Mouse (Mus musculus) liver, embryonic 15.5 days (tissue): ENCODE results near the gene Cacna2d2. TPM values are rescaled to one million over a fixed set of nuclear protein-coding genes. Genes with fewer than 3 reads are reported as not detected.
A peak's percentile ranks its signal among the peaks of the same experiment; 100 is the strongest.

ENCODE experiments used
- ATAC-seq: fragments of 200-750 bp; cut with Nextera tagmentation; 2 replicates; pipeline ENCODE4 v1.8.0; 2017; ENCODE audit warnings: moderate number of reproducible peaks, mild to moderate bottlenecking, moderate library complexity; ENCODE audit not compliant: insufficient read depth
- H3K27ac ChIP-seq: fragments of 300-500 bp; sonication (generic); replicated peaks from 2 replicates; pipeline ENCODE4 v1.5.1; 2015; ENCODE audit warnings: mild to moderate bottlenecking, inconsistent platforms
- H3K27me3 ChIP-seq: fragments of 300-500 bp; sonication (generic); 2 replicates; pipeline ENCODE4 v1.6.1; 2015; ENCODE audit warnings: mild to moderate bottlenecking, inconsistent platforms
- H3K36me3 ChIP-seq: fragments of 300-500 bp; sonication (generic); replicated peaks from 2 replicates; pipeline ENCODE4 v1.6.1; 2015; ENCODE audit warnings: moderate library complexity, mild to moderate bottlenecking, inconsistent platforms
- H3K4me1 ChIP-seq: fragments of 300-500 bp; sonication (generic); replicated peaks from 2 replicates; pipeline ENCODE4 v1.6.1; 2015; ENCODE audit warnings: inconsistent platforms
- H3K4me2 ChIP-seq: fragments of 300-500 bp; sonication (generic); 2 replicates; pipeline ENCODE4 v1.6.1; 2015; ENCODE audit warnings: moderate library complexity, mild to moderate bottlenecking, inconsistent platforms
- H3K4me3 ChIP-seq: fragments of 300-500 bp; sonication (generic); replicated peaks from 2 replicates; pipeline ENCODE4 v1.5.1; 2015; ENCODE audit warnings: mild to moderate bottlenecking, inconsistent platforms
- H3K9ac ChIP-seq: fragments of 300-500 bp; sonication (generic); 2 replicates; pipeline ENCODE4 v1.6.1; 2015; ENCODE audit warnings: moderate library complexity, mild to moderate bottlenecking, inconsistent platforms
- H3K9me3 ChIP-seq: fragments of 300-500 bp; sonication (generic); replicated peaks from 2 replicates; pipeline ENCODE4 v1.6.1; 2016; ENCODE audit warnings: inconsistent platforms
- WGBS: fragments of 180-500 bp; shearing (Covaris S2); methylation state at CpG from one replicate; pipeline ENCODE4 v1.1.7; 2015; ENCODE audit warnings: mixed read lengths; ENCODE audit not compliant: insufficient replicate concordance; 5-methylcytosine and 5-hydroxymethylcytosine counted together
- polyA plus RNA-seq: library from polyadenylated mRNA; unstranded; fragments of >200 nt; fragmentation: Nextera tagmentation; extraction: Ambion mirVana; gene quantifications from 2 replicates; pipeline ENCODE4 v1.2.1, GENCODE M21; 2015

Gene Cacna2d2
- polyA plus RNA-seq, 1 experiment from 2014 or later, result 0.02 TPM

GRCm38 (mm10) chr9:107375451-107375850 lies 24.0 kb upstream of the Cacna2d2 start:
- Histone ChIP-seq H3K9ac (no peak overlapping the region), H3K4me3 (no peak overlapping the region), H3K27me3 (peaks cover 71% of the 10 kb centered on the region), H3K4me2 (peak overlapping the region; percentile 37; the same call in 1 of the 2 replicates), H3K27ac (no peak overlapping the region), H3K4me1 (peaks cover 54% of the 10 kb centered on the region), H3K9me3 (no peaks in the 10 kb centered on the region), H3K36me3 (no peaks in the 10 kb centered on the region)
- ATAC-seq, result no peak
- WGBS, result 23% methylated on average over 5 of the region's 5 CpGs

DNA sequence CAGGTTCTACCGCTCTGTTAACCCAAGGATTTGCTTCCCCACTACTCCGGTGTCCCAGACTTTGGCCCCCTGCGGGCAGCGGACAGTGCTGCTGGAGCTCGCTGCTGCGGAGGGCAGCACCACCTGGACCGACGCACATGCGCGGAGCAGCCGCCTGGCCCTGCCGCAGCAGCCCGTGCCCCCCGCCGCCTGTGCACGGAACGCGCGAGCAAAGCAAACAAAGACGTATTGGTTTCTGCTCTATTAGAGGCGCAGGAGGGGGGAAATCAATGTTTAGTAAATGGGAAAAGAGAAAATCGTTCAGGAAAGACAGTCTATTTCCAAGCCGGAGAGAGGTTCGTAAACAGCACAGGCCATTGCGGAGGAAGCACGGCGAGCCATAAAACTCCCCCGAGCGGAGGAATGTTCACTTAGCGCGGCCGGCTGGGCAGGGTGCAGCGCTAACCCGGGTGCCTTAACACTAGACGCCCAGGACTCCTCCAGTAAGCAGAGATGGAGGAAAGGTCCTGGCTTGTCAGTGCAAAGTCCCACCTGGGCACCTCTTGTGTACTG lies 21.4 kb upstream of the Cacna2d2 start:
- 2% methylated on average over 35 of the region's 35 CpGs for WGBS
- Histone ChIP-seq H3K27ac (no peak overlapping the region), H3K4me2 (peak overlapping the region; percentile 35), H3K9ac (no peak overlapping the region), H3K36me3 (no peaks in the 10 kb centered on the region), H3K4me1 (peaks cover 30% of the 10 kb centered on the region), H3K9me3 (no peaks in the 10 kb centered on the region), H3K4me3 (0 out of 2 replicates have a peak overlapping the region, but pooled peaks have one; percentile 1), H3K27me3 (peaks cover 97% of the 10 kb centered on the region)
- ATAC-seq, result no peak

- Histone ChIP-seq H3K36me3 (no peaks in the 10 kb centered on the region), H3K9ac (no peak overlapping the region), H3K9me3 (no peaks in the 10 kb centered on the region), H3K4me1 (0 out of 2 replicates have a peak, but pooled peaks cover 4% of the 10 kb centered on the region), H3K27ac (no peak overlapping the region), H3K27me3 (peaks cover 99% of the 10 kb centered on the region), H3K4me3 (no peak overlapping the region), H3K4me2 (no peak overlapping the region)
- WGBS, result 11% methylated on average over 8 of the region's 8 CpGs
- no peak for ATAC-seq
Measured at GRCm38 (mm10) chr9:107381723-107382122, 17.7 kb upstream of the Cacna2d2 start.

GRCm38 (mm10) chr9:107384396-107384795 lies 15.0 kb upstream of the Cacna2d2 start:
- Histone ChIP-seq H3K9ac (no peak overlapping the region), H3K36me3 (no peaks in the 10 kb centered on the region), H3K9me3 (no peaks in the 10 kb centered on the region), H3K4me1 (no peaks in the 10 kb centered on the region), H3K27me3 (peaks cover 97% of the 10 kb centered on the region), H3K27ac (no peak overlapping the region), H3K4me3 (no peak overlapping the region), H3K4me2 (no peak overlapping the region)
- no peak for ATAC-seq
- 26% methylated on average over 3 of the region's 3 CpGs for WGBS

GRCm38 (mm10) chr9:107386722-107387121 lies 12.7 kb upstream of the Cacna2d2 start:
- Histone ChIP-seq H3K9me3 (no peaks in the 10 kb centered on the region), H3K9ac (no peak overlapping the region), H3K4me3 (no peak overlapping the region), H3K27me3 (peaks cover 85% of the 10 kb centered on the region), H3K27ac (no peak overlapping the region), H3K4me2 (no peak overlapping the region), H3K4me1 (no peaks in the 10 kb centered on the region), H3K36me3 (no peaks in the 10 kb centered on the region)
- ATAC-seq, result no peak
- WGBS, result 58% methylated on average over 3 of the region's 3 CpGs

- 80% methylated on average over 3 of the region's 3 CpGs for WGBS
- peaks cover 77% of the 10 kb centered on the region for H3K27me3 ChIP-seq
Measured at GRCm38 (mm10) chr9:107387708-107388107, 11.7 kb upstream of the Cacna2d2 start.

GRCm38 (mm10) chr9:107388263-107388662 lies 11.1 kb upstream of the Cacna2d2 start:
- ATAC-seq, result no peak
- H3K4me3 ChIP-seq, result no peak overlapping the region
- H3K36me3 ChIP-seq, result no peaks in the 10 kb centered on the region

More at GRCm38 (mm10) chr9:107387708-107388107, 11.7 kb upstream of the Cacna2d2 start:
- Histone ChIP-seq H3K4me2 (no peak overlapping the region), H3K4me1 (no peaks in the 10 kb centered on the region), H3K27ac (no peak overlapping the region), H3K9ac (no peak overlapping the region), H3K9me3 (no peaks in the 10 kb centered on the region), H3K36me3 (no peaks in the 10 kb centered on the region), H3K4me3 (no peak overlapping the region)
- ATAC-seq, result no peak

DNA sequence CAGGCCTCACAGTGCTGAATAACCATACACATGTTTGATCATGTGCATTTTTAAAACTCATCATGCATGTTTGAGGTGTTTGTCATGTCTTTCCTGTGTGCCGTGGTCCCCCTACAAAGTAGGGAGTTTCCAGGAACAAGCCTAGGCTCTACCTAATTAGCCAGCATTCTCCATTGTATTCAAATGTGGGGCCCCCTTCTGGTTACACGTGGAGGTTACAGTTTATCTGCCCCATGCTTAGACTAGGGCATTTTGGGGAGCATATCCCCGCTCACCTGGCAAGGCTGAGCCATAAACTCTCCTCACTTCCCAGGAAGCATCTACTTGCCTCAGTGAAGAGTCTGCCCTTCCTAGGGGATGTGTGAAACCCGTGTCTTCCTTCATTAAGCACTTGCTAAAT lies 3.0 kb upstream of the Cacna2d2 start:
- H3K9ac ChIP-seq, result no peak overlapping the region
- no peak overlapping the region for H3K27ac ChIP-seq
- no peak for ATAC-seq
- H3K9me3 ChIP-seq, result no peaks in the 10 kb centered on the region
- peaks cover 83% of the 10 kb centered on the region for H3K27me3 ChIP-seq
- no peak overlapping the region for H3K4me2 ChIP-seq
- WGBS, result 28% methylated on average over 4 of the region's 4 CpGs
- H3K4me1 ChIP-seq, result peaks cover 6% of the 10 kb centered on the region
- H3K36me3 ChIP-seq, result no peaks in the 10 kb centered on the region
- no peak overlapping the region for H3K4me3 ChIP-seq

More at GRCm38 (mm10) chr9:107388263-107388662, 11.1 kb upstream of the Cacna2d2 start:
- Histone ChIP-seq H3K4me1 (no peaks in the 10 kb centered on the region), H3K27ac (no peak overlapping the region), H3K27me3 (peaks cover 75% of the 10 kb centered on the region), H3K9me3 (no peaks in the 10 kb centered on the region), H3K4me2 (no peak overlapping the region), H3K9ac (no peak overlapping the region)
- WGBS, result 39% methylated on average over 2 of the region's 2 CpGs

- Histone ChIP-seq H3K9me3 (no peaks in the 10 kb centered on the region), H3K4me3 (no peak overlapping the region), H3K4me2 (no peak overlapping the region), H3K27ac (no peak overlapping the region), H3K4me1 (peaks cover 6% of the 10 kb centered on the region), H3K36me3 (no peaks in the 10 kb centered on the region), H3K27me3 (peaks cover 96% of the 10 kb centered on the region), H3K9ac (no peak overlapping the region)
- WGBS, result 18% methylated on average over 11 of the region's 11 CpGs
- ATAC-seq, result no peak
Measured at GRCm38 (mm10) chr9:107398968-107399367, 444 bp upstream of the Cacna2d2 start.

- Histone ChIP-seq H3K4me1 (peaks cover 6% of the 10 kb centered on the region), H3K9me3 (no peaks in the 10 kb centered on the region), H3K4me2 (peak overlapping the region; percentile 67), H3K9ac (no peak overlapping the region), H3K4me3 (peak overlapping the region; percentile 44), H3K36me3 (no peaks in the 10 kb centered on the region), H3K27ac (no peak overlapping the region), H3K27me3 (peaks cover 92% of the 10 kb centered on the region)
- WGBS, result under 1% methylated on average over 41 of the region's 45 CpGs
- no peak for ATAC-seq
Measured at GRCm38 (mm10) chr9:107400060-107400511, 674 bp downstream of the Cacna2d2 start.

DNA sequence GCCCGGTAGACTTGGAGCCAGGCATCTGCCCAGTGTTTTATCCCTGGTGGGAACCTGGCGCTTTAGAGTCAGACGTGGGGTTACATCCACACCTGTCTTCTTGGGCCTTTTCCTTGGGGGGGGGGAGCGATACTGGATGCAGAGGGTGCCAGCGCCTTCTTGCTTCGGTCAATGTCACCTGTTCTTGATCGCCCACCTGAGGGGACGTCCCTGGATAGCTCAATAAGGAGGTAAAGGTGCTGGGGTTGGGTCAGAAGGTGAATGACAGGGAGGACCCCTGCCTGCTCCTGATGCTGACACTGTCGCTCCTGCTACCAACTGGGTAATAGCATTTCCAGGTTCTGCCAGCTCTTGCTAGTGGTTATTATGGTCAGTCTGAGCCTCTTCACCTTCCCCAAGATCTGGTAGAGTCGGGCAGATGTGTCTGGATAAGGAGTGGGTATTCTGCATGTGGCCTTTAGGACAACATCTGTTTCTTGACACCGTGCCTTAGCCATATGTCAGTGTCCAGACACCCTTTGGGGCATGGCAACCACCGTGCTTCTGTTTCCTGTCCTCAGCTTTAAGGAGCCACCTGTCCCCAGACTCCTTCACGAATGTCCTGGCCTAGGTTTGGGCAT lies 1.4 kb downstream of the Cacna2d2 start:
- WGBS, result 14% methylated on average over 13 of the region's 13 CpGs
- 0 out of 2 replicates have a peak overlapping the region, but pooled peaks have one; percentile 67 for H3K4me2 ChIP-seq
- no peak overlapping the region for H3K4me3 ChIP-seq

More for the DNA sequence above, 1.4 kb downstream of the Cacna2d2 start:
- Histone ChIP-seq H3K9ac (no peak overlapping the region), H3K36me3 (no peaks in the 10 kb centered on the region), H3K9me3 (no peaks in the 10 kb centered on the region), H3K27me3 (peaks cover 92% of the 10 kb centered on the region), H3K4me1 (peaks cover 6% of the 10 kb centered on the region), H3K27ac (no peak overlapping the region)
- ATAC-seq, result no peak
